Mouse (Mus musculus): Measurements from ENCODE around the gene Lmod2.
A peak's percentile ranks its signal among the peaks of the same experiment; 100 is the strongest.

Lmod2 gene

DNA sequence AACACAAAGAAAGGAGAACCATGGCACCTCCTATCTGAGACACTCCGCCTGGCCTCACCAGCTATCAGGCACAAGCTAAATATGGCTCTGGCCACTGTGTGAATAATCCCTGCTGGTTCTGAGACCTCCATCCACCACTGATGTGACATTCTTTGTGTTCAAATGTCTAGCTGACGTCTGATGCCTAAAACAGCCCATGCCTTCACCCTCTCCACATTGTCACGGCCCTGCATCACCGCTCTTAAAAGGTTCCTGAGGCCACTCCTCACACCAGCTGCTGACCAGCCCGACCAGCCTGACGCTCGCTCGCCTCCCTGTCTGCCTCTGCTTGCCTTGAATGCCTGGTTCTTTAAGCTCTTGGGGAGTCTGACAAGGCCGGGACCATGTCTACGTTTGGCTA, at the start of gene Lmod2:
Gene Lmod2 (plus strand): TSS at position 263 of the 400 bp plus-strand sequence.
- DNase-seq: no peak

DNA sequence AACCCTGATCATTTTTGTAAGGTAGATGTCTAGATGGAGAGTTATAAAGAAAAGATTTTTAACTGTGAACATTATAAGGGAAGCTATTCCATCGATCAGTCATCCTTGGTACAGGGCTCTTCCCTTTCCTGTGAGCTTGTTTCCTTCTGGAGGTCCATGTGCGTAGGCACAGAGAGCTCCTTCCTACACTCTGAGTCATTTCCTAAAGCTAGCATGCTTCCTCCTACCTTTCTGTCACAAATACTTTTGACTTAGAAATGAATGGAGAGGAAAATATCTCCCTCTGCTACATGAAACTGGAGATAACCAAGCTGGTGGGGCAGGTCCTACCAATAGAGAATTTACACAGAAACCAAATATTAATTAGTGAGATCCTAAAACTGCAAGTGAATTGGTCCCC, 47.8 kb upstream of the Lmod2 start:
- DNase-seq: no peak

DNA sequence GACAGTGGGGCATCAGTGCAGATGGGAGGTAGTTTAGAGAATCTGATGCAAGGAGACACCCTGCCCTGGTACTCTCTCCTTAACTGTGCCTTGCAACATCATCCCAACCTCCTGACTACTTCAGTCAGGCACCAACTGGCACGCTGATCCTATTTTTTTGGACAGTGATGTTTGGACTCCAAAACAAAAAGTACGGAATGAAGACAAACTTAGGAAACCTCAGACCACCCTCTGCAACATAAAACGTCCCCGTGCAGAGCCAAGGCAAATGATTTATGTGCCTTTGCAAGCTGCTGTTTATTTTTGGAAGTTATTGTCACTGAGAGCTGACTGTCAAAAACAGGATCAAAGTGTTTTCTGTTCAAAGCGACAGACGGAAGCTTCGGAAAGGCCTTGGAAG, 45.5 kb upstream of the Lmod2 start:
- DNase-seq: no peak

DNA sequence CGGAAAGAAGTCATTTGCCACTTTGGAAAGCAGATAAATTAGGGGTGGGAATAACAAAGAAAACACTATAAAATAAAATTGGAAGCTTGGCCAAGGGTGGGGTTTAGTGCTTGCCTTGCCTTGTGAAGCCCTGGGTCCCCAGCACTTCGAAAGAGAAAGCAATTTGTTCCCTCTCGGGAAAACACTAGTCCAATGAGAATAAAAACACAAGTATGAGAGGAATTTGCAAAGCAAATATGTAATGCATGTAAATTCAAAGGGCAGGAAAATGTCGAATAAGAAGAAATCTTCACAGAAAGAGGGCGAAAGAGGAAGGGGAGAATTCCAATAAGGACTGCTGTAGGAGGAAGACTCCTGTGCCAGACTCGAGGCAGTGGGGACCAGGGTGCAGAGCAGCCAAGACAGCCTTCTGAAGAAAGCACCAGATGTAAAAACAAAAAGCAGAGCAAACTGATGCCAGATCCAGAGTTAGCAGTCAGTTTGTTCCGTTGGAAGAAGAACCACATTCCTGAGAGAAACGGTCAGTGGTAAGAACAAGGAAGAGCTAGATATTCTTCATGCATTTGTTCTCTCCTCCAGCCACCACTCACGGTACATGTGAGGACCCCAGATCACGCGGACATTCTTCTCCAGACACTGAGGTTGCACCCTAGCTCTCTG, 43.0 kb upstream of the Lmod2 start:
- no peak for DNase-seq

DNA sequence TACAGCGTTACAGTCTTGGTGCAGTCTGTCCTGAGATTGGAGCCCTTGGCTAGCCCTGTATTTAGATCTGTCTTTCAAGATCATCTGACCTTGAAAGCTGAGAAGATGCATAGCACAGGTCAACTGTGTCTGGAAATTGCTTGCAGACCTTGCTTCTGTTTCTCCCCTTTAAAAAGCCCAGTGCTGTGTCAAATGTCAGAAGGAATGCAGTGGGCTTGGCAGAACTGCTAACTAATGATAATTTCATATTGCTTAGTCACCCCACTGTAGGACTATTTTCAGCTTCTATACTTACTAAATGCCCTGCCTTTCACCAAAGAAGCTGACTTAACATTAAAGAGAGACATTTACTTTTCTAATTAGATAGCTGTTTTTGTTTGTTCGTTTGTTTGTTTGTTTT, 42.1 kb upstream of the Lmod2 start:
- DNase-seq: no peak

DNA sequence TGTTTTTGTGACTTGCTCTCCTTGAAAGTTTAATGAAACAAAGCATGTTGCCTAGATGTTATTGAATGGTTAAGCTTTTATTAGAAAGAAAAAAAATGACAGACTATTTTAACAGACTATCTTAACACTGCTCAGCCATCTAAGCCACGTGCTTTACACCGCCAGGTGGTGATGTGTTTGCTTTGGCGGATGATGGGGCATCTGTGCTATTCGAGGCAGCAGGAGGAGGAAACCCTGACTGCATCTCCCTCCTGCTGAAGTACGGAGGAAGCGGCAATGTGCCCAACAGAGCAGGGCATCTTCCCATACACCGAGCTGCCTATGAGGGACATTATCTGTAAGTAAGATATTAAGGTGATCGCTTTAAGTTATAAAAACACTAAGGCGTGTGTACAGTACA, 33.5 kb upstream of the Lmod2 start:
- peak in 1 of 2 experiments; percentile 27 for DNase-seq

DNA sequence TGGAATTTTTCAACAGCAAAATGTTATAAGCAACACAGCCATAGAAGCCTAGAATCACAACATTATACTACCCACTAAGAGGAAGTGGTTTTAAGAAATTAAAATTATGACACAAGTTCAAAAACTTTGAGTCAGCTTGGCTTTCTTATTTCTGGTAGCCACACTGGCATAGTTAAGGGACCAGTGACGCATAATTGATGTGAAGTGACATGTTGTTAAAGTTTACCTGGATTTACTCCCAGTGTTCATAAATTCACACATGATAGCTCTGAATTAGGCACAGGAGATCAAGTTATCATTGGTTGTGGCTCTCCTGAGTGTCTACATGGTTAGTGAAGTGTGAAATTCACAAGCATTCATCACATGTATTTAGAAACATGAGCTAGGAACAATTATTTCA, 32.7 kb upstream of the Lmod2 start:
- DNase-seq: no peak

DNA sequence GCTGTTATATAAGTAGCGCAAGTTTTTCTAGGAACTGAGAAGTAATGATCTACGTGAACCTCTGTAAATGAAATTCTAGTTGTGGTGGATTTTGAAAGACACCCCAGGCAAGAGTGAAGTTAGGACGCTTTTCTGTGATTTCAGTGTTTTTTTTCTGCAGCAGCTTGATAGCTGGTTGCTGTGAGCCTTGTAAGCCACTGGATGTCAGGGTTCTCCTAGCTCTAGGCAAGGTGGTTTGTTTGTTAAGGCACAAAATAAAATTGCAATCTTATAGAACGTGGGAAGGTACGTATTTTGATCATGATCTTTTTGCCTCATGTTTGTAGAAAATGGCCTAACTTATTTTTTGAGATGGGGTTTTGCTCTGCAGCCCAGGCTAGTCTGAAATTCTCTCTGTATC, 28.6 kb upstream of the Lmod2 start:
- DNase-seq: no peak

DNA sequence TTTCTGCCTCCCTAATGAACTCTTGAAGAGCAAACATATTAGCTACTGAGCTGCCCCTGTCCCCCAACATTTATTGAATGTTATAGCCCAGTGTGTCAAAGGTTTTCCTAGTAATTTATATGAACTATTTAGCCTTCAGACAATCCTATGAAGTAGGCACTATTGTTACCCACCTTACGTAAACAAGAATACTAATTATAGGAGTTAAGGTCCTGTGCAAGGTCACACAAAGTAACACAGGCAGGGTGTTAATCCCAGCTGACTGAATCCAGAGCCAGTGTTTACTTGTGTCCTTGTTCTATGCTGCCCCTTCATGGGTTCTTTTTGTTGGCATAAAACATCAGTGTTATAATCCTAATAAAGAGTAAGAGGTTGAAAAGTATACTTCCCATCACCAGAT, 27.9 kb upstream of the Lmod2 start:
- DNase-seq: no peak

DNA sequence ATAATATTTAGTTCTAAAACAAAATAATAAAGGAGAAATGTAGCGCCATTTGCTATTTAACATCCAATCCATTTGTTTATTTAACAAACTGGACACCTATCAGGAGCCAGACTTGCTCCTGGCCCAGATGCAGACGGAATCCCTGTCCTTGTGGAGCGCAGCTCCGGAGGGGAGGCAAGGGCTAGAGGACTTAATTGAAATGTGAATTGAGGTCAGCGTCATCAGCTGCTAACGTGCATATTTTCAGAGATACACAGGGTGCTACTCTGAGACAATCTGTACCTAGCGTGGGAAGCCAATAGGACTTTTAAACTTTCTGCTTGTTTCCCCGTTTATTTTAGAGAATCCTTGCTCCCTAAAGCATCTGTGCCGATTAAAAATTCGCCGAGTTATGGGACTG, 27.3 kb upstream of the Lmod2 start:
- no peak for DNase-seq

DNA sequence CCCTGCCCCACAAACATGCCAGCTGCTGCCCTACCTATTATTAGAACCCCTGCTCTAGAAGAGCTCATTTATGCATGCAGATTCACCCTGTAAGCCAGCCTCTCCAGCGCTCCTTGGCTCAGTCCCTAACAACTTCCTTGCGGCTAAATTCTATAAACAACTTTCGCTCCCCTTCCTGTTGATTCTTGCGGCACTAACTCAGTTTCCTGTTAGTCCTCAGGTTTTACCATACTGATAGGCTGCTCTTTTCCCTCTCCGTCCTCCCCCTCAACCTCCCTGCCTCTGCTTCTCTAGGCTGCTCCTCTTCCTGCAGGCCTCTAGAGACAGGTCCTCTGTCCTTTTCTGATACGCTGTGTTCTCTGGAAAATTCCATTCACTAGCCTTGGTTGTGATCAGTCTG, 26.4 kb upstream of the Lmod2 start:
- DNase-seq: no peak

DNA sequence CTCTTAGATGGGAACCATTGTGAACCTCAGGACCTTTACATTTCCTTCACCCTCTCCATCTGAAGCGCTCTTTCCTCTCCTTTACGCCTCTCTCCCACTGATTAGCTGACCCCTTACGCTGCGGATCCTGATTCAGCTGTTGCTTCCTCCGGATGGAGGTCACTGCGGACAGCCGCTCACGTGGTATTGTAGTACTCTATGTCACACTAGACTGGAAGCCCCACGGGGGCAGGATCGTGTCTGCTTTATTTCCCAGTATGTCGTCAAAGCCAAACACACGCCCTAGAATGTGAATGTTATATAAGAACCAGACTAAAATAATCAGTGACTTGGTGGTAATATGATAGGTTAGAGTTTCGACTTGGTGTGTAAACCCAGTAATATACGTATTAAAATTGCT, 25.1 kb upstream of the Lmod2 start:
- DNase-seq: no peak

DNA sequence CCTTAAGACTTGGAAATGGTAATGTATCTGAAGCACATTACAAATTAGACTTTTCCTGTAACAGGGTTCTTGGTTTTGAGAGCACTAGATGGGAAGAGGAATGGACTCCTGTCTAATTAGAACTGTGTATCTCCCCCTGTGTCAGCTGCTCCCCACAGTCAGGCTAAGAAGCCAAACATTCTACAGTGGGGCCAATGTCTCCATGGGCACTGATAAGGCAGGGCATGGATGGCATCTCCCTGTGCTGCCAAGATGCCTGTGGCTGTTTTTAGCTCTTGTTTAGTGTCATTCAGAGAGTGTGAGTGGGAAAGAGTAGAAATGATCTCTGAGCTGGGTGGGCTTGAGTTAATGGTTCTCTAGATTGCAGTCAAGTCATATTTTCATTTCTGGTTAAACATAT, 24.2 kb upstream of the Lmod2 start:
- no peak for DNase-seq

DNA sequence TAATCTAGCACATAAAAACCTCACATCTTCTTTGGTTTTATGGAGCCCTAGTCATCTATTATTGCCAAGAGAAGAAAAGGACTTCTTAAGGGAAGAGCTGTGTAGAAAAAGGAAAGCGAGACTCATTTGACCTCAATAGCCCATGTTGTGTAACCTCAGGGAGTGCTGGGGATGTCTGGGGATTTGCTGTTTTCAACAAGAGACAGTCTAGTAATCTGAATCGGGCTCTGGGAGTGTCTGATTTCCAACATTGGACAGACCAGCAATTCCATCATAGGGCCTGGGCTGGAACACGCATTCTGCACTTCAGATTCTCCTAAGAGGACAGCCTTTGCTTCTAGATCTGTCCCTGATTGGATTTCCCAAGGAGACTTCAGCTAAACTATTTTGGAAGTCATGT, 14.1 kb upstream of the Lmod2 start:
- DNase-seq: no peak

DNA sequence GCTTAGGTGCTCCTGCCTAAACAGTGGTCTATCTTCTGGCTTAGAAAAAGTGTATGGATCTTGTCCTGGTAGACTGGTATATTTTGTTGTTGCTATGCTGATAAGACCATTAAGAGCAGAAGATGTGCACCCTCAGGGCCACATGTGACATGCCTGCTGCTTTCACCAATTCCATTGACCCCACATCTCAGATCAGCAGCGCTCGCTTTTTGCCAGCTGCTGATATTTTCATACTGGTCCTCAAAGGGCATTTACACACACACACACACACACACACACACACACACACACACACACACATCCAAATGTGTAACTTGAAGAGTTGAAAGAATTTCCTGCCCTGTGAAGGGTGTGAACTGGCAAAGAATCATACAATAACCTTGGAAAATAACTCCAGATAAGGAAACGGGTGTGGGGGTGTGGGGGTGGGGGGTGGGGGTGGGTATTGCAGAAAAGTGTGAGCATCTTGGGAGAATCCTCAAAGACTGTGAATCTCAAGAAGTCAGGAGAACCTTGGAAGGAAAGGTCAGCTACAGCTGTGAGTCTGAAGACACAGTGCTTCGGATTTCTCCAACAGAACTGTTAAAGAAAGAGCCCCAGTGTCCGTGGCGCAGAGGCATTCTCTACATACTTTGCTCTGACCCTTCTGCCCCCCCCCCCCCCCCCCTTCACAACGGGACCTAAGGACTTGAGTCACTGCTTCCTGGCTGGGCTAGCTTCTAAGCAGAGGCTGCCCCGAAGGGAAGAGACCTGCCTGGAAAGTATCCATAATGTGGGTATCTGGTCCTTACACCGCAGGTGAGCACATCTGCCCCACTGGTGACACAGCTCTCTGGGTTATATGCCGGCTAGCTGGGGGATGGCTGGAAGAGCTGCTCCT, 11.9 kb upstream of the Lmod2 start:
- DNase-seq: peak; percentile 19 to 46

DNA sequence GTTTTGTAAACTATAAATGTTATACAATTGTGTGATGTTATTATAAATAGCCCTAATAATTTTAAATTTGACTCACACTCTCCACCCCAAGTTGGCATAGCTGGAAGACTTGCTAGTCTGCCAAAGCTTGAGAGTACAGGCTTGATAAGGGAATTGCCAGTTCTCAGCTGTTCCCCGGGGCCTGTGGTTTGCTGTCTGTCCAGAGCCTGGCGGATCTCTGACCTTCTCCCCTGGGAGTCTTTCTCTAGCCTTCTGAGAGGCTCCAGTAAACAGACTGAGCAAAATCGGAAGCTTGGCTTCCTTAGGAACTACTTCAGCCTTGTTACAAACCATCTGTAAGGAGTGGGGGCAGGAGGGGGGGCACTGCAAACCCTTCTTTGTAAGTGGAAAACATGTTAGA, 10.7 kb upstream of the Lmod2 start:
- DNase-seq: peak; percentile 61 to 68

DNA sequence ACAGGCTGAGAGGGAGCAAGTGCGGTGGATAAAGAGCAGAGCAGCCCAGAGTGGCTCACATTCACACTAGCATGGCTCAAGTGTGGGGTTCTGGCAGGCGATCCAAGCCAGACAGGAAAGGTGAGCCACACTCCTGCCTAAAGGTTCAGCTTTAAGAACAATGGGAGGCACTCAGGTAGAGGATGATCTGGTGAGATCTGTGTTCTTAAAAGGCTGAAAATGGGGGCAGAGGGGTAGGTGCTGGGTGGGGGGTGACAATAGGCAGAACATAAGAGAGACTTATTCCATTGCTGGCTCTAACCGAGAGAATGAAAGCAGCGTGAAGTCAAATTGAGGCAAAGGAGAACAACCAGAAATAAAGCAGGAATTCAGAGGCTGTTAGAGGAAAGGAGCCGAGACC, 7.3 kb upstream of the Lmod2 start:
- DNase-seq: no peak

DNA sequence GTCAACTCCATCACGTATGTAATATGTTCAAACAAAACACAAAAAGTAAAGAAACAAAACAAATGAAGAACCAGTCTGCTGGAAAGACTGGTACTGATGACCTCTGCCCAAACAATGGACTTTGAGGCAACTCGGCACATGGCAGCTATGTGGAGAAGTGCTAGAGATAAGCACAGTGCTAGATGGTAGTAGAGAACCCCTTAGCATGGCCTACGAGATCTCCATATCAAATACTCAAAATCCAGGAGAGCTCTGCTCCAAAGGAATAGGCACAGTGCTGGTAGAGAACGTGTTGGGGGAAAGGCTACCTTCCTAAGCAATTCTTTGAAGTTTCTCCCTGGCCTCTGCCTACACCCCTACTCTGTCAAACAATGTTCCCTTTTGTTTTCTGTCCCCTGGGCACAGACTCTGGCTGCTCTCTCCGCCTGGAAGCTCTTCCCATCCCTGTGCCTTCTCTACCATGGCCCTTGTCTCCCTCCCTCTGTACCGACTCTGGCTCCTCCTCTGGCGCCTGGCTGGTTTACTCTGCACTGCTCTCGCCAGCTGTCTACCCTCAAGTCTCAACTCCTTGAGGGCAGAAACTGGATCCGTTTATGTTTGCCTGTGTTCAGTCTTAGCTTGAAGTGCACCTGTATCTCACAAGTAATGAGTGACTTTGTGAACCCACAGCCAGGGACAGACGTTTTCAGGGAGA, 5.9 kb upstream of the Lmod2 start:
- no peak for DNase-seq

DNA sequence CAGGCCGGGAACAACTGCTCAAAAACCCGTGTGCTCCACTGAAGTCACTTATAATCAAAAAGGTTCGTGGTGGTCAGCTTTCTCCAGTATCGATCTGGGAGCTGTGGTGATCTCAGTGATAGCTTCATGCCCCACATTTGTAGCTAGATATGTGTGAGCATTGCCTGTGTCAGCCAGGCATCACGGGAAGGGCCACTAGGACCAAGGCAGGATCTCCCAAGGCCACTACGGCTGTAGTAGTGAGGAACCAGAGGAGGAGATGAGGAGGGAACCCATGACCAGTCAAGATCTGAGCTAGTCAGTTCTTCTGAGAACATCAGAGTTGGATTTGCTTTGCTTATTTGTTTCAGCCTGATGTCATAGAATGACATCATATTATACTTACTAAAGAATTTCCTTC, 1.6 kb downstream of the Lmod2 start:
- no peak for DNase-seq

DNA sequence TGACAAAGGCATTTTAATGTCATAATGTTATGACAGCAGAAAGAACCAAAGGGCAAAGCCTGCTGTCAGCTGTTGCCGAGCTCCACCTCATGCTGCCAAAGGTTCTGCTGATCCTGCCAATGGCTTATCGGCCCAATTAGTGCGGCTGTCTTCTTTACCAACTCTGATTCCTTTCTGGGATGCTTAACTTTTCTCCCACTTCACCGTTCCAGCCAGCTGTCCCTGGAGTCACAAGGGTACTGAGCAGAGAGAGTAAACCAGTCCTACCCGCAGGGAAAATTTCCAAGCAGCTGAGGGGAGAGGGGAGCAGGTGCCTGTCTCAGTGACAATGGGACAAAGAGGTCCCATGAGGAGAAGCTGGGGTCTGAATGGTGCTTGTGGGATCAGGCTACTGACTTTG, 2.1 kb downstream of the Lmod2 start:
- no peak for DNase-seq

DNA sequence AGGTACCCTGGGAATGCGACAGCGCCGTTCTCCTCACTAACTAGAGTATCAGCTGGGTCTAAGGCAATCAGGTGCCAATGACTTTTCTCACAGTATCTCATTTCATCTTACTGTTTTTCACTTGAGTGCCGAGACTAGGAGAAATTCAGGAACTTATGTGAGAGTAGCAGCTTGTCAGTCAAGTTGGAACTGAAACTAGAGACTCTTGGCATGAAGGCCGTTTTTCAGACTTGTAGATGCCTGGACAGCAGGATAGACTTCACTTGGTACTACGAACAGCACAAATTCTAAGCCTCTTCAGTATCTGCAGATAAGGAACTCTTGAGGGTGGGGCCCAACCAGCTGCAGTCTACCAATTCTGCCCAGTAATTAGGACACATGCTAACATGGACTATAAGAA, 2.6 kb downstream of the Lmod2 start:
- no peak for DNase-seq

DNA sequence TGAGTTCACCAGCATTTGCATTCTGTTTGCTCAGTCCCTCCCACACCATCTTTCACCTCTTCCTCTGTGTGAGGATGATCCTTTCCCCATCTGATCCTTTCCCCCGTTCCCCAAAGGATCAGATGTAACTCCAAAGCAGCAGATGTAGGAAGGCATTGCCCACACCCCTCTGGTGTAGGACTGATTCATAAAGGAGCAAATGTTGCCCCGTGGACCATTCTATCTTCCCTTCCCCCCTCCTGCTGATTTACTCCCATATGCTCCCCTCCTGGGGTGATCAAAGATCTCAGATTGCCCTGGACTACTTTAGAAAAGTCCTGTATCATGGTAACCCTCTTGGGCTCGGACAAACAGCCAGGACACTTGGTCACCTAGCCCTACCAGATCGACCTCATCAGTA, 3.2 kb downstream of the Lmod2 start:
- DNase-seq: no peak

DNA sequence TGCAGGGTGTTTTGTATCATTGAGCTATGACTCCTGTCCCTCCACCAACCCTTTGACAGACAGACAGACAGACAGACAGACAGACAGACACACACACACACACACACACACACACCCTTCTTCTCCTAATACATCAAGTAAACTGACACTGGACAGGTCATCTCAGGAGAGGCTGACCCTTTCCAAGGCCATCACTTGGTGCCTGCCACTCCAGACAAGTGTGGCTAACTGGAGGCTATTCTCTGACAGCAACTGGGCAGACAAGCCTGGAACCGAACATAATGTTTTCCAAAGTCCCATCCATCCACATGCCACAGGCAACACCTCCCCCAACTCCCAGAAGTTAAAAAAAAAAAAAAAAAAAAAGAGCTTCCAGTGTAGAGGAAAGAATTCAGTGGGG, 4.1 kb downstream of the Lmod2 start:
- DNase-seq: no peak

DNA sequence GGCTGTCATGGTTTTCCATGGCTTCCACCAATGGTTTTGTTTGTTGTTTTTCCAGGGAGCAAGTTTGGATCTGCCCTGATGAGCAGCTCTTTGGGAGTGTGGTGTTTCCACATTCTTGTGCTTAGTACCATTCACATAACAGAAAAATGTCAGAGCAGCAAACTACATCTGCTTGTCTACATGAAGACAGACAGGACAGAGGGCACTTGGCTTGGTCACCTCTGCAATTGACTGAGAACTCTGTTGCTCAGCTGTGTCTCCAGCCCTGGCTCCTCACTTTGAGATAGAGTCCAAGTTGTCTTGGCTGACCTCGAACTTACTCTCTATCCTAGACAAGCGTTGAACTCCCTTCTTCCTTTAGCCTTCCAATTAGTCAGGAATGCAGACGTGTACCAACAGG, 4.8 kb downstream of the Lmod2 start:
- no peak for DNase-seq

All from kidney, postnatal 4 days (tissue).